ENCODE assay signal across 18 mouse cellular contexts in the genomic region with DNA sequence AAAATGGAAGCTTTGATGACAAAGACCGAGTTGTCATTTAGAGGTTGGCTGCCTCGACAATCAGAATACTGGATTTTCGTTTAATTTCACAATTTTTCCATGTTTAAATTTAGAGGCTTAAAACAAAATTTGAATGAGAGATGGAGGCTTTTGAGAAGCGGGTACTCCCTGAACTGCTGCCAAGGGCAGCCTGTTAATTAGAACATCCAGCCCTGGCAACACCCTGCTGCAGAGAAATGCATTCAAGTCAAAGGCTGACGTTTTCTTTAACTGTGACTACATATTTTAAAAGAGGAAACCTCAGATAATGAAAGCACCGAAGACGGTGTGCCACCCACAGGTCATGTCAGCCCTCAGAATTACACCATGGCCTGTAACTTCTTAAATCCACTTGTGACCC.
DNase-seq lines count a peak whose midpoint lies in the region; ATAC-seq and TF ChIP-seq lines count a peak whose summit lies in the region.
"Had no signal": no experiment of that assay in that cellular context is flagged by ENCODE, and none has a peak within 500 bp of the region (broad histone marks: within the 10 kb centered on the region; RNA-seq: fewer than 3 reads in every experiment).

No protein-coding gene starts in this region.

- no peaks in the 10 kb centered on the region for H3K9me3 ChIP-seq in forebrain, embryonic 16.5 days (ENCODE audit: control insufficient read depth, low read length)
- H3K9me3 ChIP-seq in forebrain, embryonic 10.5 days = no peaks in the 10 kb centered on the region
- H3K9me3 ChIP-seq in lung, postnatal 0 days (ENCODE audit: low read length) = no peaks in the 10 kb centered on the region
- no peaks in the 10 kb centered on the region for H3K9me3 ChIP-seq in neural tube, embryonic 14.5 days (ENCODE audit: control insufficient read depth, low read length)
- H3K9me3 ChIP-seq: limb, embryonic 15.5 days; liver, embryonic 15.5 days; midbrain, embryonic 15.5 days had no signal

- no peak for DNase-seq in forebrain, embryonic 10.5 days (ENCODE audit: extremely low spot score, low spot score)
- DNase-seq in lung, postnatal 0 days (ENCODE audit: low spot score) = no peak
- no peak for DNase-seq in lung, postnatal 25 days (ENCODE audit: low spot score)
- DNase-seq in brain, adult 2 months (ENCODE audit: low read depth, low spot score) = peak; percentile 37
- no peak for DNase-seq in frontal cortex, postnatal 14 days (ENCODE audit: low spot score in 2 of 2)
- DNase-seq: adrenal gland, adult 2 months; B cell, adult 2 months; cerebellum, postnatal 25 days; heart, adult 2 months; heart, postnatal 36 days; kidney, adult 18-20 months; thymus, adult 18-20 months had no signal

- H3K4me3 ChIP-seq in forebrain, embryonic 16.5 days (replicated peaks; ENCODE audit: low read length) = no peak overlapping the region
- H3K4me3 ChIP-seq in forebrain, embryonic 10.5 days = no peak overlapping the region
- no peak overlapping the region for H3K4me3 ChIP-seq in lung, postnatal 0 days (ENCODE audit: low read depth, low read length)
- no peak overlapping the region for H3K4me3 ChIP-seq in neural tube, embryonic 14.5 days (ENCODE audit: low read depth, low read length)
- H3K4me3 ChIP-seq: heart, adult 2 months; limb, embryonic 15.5 days; liver, embryonic 15.5 days; midbrain, embryonic 15.5 days had no signal

- H3K27ac ChIP-seq in forebrain, embryonic 16.5 days (ENCODE audit: low read length) = peak overlapping the region; percentile 8; the same call in 1 of the 2 replicates
- no peak overlapping the region for H3K27ac ChIP-seq in forebrain, embryonic 10.5 days
- no peak overlapping the region for H3K27ac ChIP-seq in lung, postnatal 0 days (ENCODE audit: low read length)
- H3K27ac ChIP-seq in neural tube, embryonic 14.5 days (ENCODE audit: low read depth, low read length) = peak overlapping the region; percentile 16; the same call in 1 of the 2 replicates
- H3K27ac ChIP-seq: heart, adult 2 months; kidney, postnatal 0 days; limb, embryonic 15.5 days; liver, embryonic 15.5 days; midbrain, embryonic 15.5 days had no signal

- 24% methylated on average over 7 of the region's 7 CpGs for WGBS in forebrain, embryonic 16.5 days
- WGBS in forebrain, embryonic 10.5 days = 84% methylated on average over 7 of the region's 7 CpGs
- 58% methylated on average over 7 of the region's 7 CpGs for WGBS in lung, postnatal 0 days
- 66% methylated on average over 7 of the region's 7 CpGs for WGBS in neural tube, embryonic 14.5 days

- H3K36me3 ChIP-seq in forebrain, embryonic 16.5 days (ENCODE audit: control insufficient read depth, insufficient read depth) = no peaks in the 10 kb centered on the region
- no peaks in the 10 kb centered on the region for H3K36me3 ChIP-seq in forebrain, embryonic 10.5 days (replicated peaks)
- no peaks in the 10 kb centered on the region for H3K36me3 ChIP-seq in lung, postnatal 0 days (ENCODE audit: insufficient read depth, low read length)
- no peaks in the 10 kb centered on the region for H3K36me3 ChIP-seq in neural tube, embryonic 14.5 days (ENCODE audit: control insufficient read depth, insufficient read depth, low read length)
- H3K36me3 ChIP-seq: limb, embryonic 15.5 days; liver, embryonic 15.5 days; midbrain, embryonic 15.5 days had no signal

- H3K9ac ChIP-seq in forebrain, embryonic 16.5 days (replicated peaks; ENCODE audit: low read depth, low read length) = no peak overlapping the region
- no peak overlapping the region for H3K9ac ChIP-seq in lung, postnatal 0 days (replicated peaks; ENCODE audit: low read depth)
- H3K9ac ChIP-seq in neural tube, embryonic 14.5 days (replicated peaks; ENCODE audit: low read depth, low read length) = no peak overlapping the region
- H3K9ac ChIP-seq: limb, embryonic 15.5 days; liver, embryonic 15.5 days; midbrain, embryonic 15.5 days had no signal

- H3K27me3 ChIP-seq in forebrain, embryonic 16.5 days (replicated peaks; ENCODE audit: control insufficient read depth, insufficient read depth, low read length) = no peaks in the 10 kb centered on the region
- H3K27me3 ChIP-seq in forebrain, embryonic 10.5 days (ENCODE audit: poor library complexity, severe bottlenecking) = no peaks in the 10 kb centered on the region
- no peaks in the 10 kb centered on the region for H3K27me3 ChIP-seq in lung, postnatal 0 days (replicated peaks; ENCODE audit: insufficient read depth, low read length)
- H3K27me3 ChIP-seq in neural tube, embryonic 14.5 days (ENCODE audit: control insufficient read depth, insufficient read depth, low read length) = no peaks in the 10 kb centered on the region
- H3K27me3 ChIP-seq: liver, embryonic 15.5 days; midbrain, embryonic 15.5 days had no signal

- peak; percentile 31 for ATAC-seq in forebrain, embryonic 16.5 days
- ATAC-seq in lung, postnatal 0 days = peak; percentile 65
- no peak for ATAC-seq in neural tube, embryonic 14.5 days (ENCODE audit: low read depth)

- no peak overlapping the region for H3K4me2 ChIP-seq in forebrain, embryonic 16.5 days (ENCODE audit: low read length)
- H3K4me2 ChIP-seq in lung, postnatal 0 days (replicated peaks; ENCODE audit: low read depth, low read length) = no peak overlapping the region
- H3K4me2 ChIP-seq in neural tube, embryonic 14.5 days (ENCODE audit: low read depth, low read length) = no peak overlapping the region
- H3K4me2 ChIP-seq: limb, embryonic 15.5 days; liver, embryonic 15.5 days; midbrain, embryonic 15.5 days had no signal

- no peak for TF ChIP-seq CTCF in lung, postnatal 0 days (IDR thresholded peaks at IDR 0.05)

- peaks cover 20% of the 10 kb centered on the region for H3K4me1 ChIP-seq in forebrain, embryonic 16.5 days (replicated peaks; ENCODE audit: control insufficient read depth, insufficient read depth, low read length)
- no peaks in the 10 kb centered on the region for H3K4me1 ChIP-seq in forebrain, embryonic 10.5 days
- H3K4me1 ChIP-seq in lung, postnatal 0 days (ENCODE audit: insufficient read depth, low read depth, low read length) = no peaks in the 10 kb centered on the region
- peaks cover 11% of the 10 kb centered on the region; the same call in 1 of the 2 replicates for H3K4me1 ChIP-seq in neural tube, embryonic 14.5 days (ENCODE audit: control insufficient read depth, insufficient read depth, low read length)
- H3K4me1 ChIP-seq: limb, embryonic 15.5 days; liver, embryonic 15.5 days had no signal

- no peak for TF ChIP-seq EP300 in lung, postnatal 0 days (IDR thresholded peaks at IDR 0.05)

Comparison
In these comparisons a context has a peak if more than half of its experiments do, and no peak if none do; other contexts are left out.
1. H3K27ac ChIP-seq: peak in forebrain, embryonic 16.5 days (single experiment) and neural tube, embryonic 14.5 days (single experiment); none in forebrain, embryonic 10.5 days (single experiment) and lung, postnatal 0 days (single experiment).